Mouse (Mus musculus) monocyte, adult 5-6 weeks (primary cell): ENCODE data around the gene Cdk15. TPM values are rescaled to one million over a fixed set of nuclear protein-coding genes. Genes with fewer than 3 reads are reported as not detected.

ENCODE experiments used
- ATAC-seq: fragments of 153-309, 156-312 bp; replicated peaks from 2 replicates; pipeline ENCODE4 v1.8.0; 2017; ENCODE audit warnings: mild to moderate bottlenecking; ENCODE audit not compliant: low TSS enrichment, insufficient number of reproducible peaks, severe bottlenecking, poor library complexity, low FRiP score
- total RNA-seq: library from RNA; stranded (forward); fragments of 200-1000, 200-491, 200-594 nt; gene quantifications from 3 replicates; pipeline ENCODE4 v1.2.3, GENCODE M21; 2017

Gene Cdk15
- total RNA-seq, 1 experiment from 2014 or later = not detected

DNA sequence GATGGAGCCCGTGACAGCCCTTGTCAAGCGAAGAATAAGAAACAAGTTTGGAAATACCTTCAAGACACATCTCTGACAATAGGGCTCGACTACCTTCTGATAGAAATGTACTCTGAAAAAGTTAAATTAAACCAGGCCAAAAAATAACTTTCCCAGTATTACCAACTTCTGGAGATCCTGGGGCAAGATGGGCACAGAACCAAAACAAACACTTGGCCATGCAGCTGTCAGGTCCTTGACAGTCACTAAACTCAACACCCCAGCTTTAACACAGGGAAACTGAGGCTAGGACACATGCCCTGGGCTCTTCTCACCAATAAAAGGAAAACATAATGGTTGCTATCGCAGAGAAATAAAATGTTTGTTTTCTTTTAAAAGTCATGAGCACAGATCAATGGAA is 105.3 kb downstream of the Cdk15 start:
- no peak for ATAC-seq

DNA sequence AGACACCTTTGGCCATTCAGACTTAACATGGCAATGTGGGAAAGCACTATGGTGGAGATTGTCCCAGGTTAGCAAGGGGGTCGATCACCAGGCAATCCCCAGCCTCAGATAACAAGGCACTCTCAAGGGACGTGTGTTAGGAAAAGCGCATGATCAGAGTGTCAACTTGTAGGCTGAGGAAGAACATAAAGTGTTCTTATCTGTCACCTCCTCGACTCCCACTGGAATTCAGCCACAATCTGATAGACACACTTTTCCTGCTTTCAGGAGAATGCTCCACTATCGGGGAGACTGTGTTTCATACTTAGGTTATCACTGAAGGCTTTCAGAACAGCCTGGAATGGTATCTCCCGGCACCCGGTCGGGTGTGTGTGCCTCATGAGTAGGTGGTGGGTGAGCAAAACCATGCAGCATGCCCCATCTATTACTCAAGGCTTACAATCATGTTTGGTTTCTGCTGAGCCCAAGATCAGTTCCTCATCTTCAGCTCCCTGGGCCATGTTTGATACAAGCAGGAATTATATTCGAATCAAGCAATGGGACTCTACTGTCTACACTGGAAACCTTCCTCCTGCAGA is 107.8 kb downstream of the Cdk15 start:
- no peak for ATAC-seq

DNA sequence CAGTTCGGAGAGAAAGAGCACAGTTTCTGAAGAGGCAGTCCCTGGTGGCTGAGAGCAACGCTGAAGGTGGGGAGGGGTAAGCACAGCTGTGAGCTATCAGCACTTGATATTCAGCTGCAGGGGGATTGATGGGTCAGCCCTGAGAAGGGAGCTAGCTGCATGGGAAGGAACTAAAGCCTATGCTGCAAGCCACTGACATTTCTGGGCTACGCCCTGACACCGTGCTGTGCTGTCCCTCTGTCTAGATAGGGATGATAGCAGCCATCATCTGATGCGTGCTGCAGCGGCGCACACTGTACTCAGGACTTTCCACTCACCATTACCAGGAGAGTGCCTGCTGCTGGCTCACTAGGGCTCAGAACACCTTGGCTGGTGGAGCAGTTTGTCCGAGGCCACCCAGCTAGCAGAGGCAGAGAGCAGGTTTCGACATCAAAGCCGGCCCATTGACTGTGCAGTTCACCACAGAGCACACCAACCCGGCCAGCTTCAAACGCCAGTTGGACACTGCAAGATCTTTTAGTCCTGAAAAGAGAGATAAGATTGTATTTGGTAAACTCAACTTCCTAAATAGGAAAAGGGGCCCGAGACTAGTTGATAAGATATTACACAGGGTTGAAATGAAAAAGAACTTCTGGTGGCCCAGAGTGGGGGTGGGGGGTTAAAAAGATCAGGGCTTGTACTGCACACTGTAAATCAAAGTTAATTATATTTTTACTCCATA is 111.4 kb downstream of the Cdk15 start:
- no peak for ATAC-seq

DNA sequence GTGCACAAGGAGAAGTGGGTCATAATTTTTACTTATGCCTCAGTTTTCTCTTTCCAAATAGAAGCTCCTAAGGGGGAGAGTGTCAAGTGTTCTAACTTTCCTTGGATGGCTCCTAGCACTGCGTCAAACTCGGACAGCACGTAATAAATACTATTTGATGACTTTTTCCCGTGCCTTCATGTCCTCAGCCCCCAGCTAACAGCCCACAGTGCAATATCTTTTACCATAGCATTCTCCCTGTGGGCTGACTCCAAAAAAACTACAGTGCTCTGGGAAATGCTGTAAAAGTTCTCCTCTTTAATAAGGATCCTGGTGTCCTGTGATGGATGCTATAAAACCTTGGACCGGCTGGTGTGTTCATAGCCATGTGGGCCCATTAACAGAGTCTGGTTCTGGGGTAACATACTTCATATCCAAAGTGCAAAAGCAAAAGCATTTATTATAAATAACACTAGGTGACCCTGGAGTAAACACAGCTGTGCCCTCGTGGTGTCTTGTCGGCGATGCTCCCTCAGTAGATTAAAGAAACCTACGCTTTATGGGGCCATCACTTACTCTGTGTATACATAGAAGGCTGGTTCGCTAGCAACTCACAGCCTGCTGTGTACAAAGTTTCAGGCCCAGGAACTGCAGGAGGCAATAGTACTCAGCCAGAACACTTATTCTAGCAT is 112.1 kb downstream of the Cdk15 start:
- ATAC-seq = no peak

DNA sequence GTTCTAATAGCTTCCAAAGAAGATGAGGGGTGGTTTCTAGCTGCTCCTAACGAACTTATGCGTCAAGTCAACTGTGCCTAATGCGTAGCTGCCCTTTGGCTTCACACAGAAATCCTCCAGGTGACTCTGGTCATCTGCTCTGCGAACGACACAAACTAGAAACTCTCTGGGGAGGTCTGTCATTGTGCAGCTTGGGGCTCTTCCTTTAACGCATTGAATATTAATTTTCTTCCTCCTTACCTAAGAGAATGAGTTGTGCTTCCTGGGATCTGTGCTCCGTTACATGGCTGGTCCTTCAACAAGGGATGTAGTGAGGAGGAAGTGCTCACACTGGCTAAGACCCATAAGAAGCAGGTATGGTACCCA is 112.6 kb downstream of the Cdk15 start:
- ATAC-seq = no peak

DNA sequence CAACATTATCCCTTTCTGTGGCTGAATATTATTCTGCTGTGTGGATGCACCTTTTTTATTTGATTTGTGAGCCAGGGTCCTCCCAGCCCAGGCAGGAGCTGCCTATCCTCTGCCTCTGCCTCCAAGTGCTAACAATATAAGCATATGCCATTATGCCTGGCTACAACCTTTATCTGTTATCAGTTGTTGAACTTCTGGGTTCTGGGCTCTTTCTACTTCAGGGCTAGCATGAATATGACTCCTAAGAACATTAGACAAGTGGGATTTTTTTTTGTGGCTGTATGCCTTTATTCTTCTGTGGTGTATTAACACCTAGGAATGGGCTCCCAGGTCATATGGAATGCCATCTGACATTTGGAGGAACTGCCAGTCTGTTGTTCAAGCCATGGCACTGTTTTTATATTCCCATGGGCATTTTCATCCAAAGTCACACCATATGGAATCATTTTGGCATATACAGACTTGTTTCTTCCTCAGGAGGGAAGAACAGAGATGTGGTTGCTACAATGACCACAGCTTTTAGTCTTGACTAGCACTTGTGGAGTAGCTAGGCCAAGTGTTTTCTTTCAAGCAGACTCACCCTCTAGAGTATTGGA is 113.7 kb downstream of the Cdk15 start:
- ATAC-seq = no peak

DNA sequence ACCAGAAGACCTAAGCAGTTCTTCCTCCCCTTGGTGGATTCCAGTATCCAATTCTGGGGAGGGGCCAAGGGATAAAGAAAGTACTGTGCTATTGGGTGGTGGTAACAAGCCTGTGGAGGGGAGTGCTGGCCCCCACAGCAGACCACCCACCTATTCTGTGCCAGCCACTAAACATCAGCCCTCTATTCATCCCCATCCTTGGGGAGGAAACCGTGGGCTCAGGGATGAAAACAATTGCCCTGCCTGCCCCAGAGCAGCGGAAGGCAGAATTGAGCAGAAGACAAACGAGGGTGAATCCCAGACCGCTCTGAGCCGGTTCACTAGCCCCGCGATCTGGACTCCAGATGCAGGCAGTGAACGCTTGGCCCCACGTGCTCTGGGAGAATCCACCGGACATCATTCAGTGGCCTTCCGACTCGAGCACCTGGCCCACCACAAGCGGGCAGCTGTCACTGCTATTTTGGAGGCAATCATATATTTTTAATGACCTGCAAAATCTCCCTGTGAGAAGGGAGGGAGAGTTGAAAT is 119.4 kb downstream of the Cdk15 start:
- ATAC-seq = no peak

DNA sequence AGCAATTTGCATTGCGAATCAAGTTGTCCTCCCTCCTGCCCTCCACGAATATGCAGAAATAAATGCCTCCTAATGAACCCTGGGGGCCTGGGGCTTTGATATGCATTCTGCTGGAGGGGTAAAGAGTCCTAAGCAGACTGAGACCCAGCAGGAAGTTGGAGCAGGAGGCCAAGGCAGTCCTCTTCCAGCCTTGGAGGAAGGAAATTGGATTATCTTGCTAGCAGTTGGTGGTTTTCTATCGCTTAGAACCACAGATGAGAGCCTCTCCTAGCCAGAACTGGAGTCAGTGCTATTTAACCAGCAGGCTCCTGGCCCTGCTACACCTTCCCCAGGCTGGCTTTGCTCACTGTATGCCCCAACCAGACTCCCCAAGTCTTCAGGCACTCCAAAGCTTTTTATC is 119.9 kb downstream of the Cdk15 start:
- ATAC-seq = no peak

DNA sequence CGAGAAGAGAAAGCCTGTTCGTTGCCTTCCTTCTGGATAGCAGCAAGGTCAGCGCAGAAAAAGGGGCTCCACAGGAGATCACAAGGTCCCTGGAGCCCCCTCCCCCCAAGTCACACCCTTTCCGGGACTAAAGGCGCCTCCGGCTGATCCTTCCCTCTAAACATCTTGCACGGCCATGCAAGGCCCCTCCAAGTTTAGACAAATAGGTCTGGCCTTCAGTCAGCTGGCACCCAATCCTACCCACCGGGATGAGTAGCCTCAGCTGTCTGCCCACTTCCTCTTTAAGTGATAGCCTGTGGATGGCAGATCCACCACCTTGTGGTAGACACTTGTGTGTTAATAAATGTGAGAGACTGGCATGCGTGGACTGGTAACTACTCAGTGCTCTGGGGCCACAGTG is 120.6 kb downstream of the Cdk15 start:
- no peak for ATAC-seq

DNA sequence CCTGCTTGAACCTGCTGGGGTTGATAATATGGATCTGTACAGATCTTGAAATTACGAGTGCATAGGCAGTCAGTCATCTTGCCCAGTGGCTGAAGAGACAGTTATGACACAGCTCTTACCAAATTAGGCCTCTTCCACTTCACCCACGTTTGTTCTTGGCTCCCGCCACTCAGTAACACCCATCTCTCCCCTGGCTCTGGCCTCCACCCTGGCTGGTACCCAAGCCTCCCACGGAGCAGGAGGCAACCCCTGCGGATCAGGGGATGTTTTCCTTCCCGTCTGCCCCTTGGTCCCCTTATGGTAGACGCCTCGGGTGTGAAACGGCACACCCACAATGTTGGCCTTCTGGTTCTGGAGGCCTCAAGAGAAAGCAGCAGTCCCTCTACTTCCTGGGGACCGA is 124.2 kb downstream of the Cdk15 start:
- ATAC-seq = no peak

DNA sequence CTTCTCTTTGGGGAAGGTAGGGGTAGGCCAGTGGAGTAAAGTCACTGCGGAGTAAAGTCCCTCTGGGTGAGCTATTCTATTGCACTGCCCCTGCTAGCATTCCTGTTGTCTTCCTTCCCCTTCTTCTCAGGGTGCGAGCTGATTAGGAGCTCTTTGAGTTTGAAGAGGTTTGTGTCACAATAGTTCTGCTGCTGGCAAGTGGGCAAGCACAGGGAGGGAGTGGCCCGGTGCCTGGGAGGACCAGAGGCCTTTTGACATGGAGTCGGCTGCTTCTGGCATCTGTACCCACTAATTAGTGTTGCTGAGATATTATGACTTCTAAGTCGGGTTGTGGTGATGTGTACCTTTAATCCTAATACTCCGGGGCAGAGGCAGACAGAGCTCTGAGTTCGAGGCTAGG is 124.8 kb downstream of the Cdk15 start:
- ATAC-seq = no peak

DNA sequence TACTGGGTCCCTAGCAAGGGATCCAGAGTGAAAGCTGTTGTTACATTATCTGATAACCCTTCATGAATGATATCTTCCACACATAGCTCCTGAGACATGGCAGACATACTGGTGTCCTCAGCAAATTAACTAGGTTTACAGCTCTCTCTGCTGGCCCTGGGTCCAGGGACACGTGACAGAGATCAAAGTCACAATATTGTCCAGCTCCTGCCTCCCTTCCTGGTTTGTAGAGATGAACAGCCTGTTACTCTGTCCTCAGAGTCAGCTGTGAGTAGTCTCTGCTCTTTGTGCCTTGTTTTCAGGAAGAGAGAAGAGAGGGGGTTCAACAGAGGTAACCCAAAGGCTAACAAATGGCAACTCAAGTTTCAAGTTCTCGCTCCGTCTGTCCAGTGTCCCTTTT is 125.8 kb downstream of the Cdk15 start:
- ATAC-seq = no peak

DNA sequence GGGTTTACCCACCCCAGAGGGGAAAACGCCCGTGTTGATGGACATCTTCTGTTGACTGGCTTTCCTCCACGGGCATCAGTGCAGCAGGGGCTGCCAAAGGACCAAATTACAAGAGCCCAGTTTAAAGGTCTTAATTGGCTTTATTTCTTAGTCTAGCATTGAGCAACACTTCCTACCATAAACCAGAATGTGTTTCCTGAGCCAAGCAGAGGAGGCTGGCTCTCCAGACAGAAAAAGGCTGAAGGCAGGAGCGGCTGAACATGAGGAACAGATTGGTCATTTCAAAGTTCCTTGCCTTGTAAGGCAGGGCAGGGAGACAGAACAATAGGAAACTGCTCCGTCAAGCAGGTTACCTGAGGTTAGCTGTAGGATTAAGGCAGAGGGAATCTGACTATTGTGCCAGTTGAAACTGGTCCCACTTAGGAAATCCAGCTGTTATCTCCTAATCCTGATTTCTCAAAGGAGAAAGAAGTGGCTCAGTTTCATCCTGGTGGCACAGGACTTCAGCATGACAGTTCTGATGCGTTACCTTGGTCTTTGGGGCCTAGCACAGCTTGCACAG is 126.4 kb downstream of the Cdk15 start:
- no peak for ATAC-seq

DNA sequence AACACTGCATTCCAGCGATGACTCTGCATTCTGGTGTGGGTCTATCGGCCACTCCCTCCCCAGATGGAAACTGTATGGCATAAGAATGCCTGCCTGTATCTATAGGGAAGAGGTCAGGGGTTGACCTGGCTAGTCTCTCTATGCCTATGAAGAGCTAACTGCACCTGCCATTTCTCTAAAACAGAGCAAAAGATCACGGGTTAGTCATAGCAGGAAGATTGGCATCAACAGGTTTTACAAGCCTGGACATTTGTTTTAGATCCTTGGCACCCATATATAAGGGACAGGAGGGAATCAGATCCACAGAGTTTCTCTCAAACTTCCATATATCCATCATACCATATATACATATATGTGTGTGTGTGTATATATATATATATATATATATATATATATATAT is 127.7 kb downstream of the Cdk15 start:
- ATAC-seq = no peak

DNA sequence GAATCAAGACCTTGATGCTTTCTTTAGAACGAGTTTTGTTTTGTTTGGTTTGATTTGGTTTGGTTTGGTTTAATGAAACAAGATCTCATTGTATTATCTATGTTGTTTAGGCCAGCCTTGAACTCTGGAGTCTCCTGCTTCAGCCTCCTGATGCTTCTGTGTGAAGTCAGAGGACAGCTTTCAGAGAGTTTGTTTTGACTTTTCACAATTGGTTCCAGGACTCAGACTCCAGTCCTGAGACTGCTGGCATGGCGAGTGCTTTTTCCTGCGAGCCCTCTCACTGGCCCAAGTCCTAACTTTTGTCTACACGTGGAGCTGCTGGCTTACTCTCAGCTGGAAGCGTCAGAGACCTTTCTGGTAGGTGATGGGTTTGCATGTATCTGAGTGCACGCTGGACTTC is 128.9 kb downstream of the Cdk15 start:
- no peak for ATAC-seq

DNA sequence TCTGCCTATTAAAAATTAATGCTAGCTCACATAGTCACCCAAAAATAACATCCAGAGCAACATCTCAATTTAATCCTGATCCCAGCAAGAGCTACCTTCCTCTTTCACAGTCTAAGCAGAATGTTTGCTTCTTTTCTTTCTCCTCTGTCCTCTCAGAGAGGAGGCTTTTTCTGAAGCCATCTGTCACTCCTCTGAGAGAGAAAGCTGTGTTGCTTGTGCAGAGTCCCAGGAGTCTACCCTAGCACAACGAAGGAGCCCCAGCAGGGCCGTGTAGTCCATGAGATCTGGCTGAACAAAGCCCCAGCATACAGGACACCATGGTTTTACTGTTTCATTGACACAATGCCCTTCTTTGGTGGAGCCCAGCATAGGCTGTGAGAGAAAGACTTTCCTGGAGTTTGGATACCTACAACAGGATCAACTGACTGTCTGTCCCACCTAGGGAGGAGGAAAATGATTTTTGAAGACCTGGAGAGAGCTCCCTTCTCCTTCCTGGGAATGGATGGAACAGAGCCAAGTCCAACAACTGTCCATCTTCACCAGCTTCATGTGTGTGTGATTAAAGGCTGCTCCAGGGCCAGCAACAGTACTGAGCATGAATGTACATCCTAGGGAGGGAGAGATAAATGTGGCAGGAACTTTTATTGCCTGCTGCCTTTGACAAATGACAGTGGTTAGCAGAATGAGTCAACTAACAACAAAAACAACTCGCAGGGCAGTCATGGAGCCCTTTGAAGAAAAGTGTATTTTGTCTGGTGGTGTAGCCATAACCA is 131.0 kb downstream of the Cdk15 start:
- no peak for ATAC-seq

DNA sequence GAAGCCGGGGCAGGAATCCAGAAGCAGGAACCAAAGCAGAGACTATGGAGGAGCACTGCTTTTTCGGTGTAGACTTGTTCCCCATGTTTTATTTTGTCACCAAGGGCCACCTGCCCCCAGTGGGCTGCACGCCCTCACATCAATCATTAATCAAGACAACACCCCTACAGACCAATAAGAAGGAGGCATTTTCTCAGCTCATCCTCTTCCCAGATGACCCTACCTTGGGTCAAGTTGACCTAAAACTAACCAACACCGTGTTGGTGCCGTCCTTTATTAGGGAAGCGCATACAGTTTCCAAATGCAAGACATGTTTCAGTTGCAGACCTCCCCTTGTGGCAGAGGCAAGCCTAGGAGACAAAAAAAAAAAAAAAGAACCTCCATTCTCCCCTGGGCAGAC is 132.5 kb downstream of the Cdk15 start:
- ATAC-seq = no peak

DNA sequence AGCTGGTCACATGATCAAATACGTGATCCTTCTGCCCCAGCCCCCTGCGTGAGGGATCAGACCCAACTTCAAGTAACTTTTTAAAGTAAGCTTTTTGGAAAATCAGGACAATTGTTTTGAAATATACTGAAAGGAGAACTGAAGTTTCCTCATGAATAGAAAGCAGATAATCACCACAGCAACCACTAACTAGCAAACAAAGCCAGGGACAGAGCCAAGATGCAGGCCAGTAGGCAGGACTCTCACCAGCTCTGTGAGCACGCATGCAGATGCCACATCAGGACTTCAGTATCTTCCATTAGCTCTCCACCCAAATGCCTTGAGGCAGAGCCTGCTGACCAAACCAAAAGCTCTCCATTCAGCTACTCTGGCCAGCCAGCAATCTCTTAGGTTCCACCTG is 135.0 kb downstream of the Cdk15 start:
- ATAC-seq = no peak

DNA sequence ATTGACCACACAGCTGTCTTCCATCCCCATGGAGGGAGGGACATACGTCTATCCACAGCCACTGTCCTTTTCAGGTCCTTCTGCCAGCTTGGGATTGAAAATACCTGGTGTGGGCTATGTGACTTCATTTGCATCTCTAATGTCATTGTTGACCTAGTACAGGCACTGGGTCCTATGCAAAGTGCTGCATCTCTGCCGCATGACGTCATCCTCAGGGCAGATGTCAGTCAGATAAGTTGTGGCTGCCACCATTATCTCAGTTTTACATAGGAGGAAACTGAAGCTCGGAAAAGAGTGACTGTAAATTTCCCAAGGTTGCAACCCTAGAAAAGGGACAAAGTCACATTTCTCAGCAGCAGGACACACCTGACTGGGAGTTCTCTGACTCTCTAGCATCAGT is 137.4 kb downstream of the Cdk15 start:
- ATAC-seq = no peak
